Mouse (Mus musculus): ENCODE results near the gene Vmn1r188. TPM values are rescaled to one million over a fixed set of nuclear protein-coding genes. Genes with fewer than 3 reads are reported as not detected.
"Not testable (repeated sequence)": the region's sequence is repeated elsewhere in the genome, so short reads cannot be mapped to it uniquely, and the experiment has no call there.

The Vmn1r188 gene
- total RNA-seq (2021), result not detected
- long read RNA-seq, experiment 1, result 0 reads
- long read RNA-seq, experiment 2, result 0 reads

DNA sequence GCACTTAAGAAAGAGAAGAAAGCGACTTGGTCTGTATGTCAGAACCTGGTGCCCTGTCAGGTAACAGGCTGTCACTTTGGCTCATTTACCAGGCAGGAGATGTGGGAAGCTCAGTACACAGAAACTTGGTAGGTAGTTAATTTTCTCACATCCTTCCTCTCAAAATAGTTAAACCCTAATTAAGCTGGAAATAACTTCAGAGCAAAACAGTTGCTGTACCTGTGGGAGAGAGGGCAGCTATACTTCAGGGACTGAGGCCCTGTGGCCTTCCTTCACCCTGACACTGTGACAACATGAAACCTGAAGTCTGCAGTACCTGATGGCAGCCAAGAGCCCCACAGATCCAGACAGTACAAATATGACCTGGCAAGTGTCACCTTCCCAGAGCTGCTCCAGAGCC lies at the start of gene Vmn1r188:
Gene Vmn1r188, plus strand, starts transcription at position 301 of the 400 bp plus-strand sequence.
- not testable (repeated sequence) for DNase-seq (ENCODE audit: low spot score in 2 of 2)

DNA sequence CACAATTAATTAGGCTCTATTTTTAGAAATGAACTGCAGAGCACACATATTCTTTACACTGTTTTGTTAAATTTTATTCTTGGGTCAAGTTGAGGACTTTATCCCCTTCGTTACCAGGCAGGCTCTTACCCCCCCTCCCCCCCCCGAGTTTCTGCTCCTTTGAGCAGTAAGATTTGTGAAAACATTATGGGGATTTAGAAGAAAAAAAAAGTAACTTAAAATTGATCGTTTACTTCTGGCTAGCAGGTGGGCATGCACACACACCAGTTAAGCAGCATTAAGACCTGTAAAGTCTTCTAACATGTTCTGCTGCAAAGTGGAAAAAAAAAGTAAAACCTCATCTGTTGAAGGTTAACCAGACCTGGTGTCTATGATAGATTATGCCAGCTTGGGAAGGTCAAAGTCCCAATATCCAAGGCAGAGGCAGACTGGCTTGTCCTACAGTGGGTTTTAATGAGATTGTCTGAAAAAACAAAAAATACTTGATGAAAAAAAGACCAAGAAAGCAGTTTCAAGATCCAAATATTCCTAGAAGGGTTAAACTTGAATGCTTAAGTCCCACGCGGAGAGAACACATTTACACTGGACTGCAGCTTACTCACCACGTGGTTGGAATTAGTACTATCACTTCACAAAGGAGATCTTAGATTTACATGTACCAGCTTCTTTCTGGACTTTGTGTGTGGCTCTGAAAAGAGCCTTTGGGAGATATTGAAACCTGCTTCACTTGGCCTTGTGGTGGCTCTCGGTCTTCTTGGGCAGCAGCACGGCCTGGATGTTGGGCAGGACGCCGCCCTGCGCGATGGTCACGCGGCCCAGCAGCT lies 49.6 kb upstream of the Vmn1r188 start:
- DNase-seq (ENCODE audit: low spot score in 2 of 2), result no peak

DNA sequence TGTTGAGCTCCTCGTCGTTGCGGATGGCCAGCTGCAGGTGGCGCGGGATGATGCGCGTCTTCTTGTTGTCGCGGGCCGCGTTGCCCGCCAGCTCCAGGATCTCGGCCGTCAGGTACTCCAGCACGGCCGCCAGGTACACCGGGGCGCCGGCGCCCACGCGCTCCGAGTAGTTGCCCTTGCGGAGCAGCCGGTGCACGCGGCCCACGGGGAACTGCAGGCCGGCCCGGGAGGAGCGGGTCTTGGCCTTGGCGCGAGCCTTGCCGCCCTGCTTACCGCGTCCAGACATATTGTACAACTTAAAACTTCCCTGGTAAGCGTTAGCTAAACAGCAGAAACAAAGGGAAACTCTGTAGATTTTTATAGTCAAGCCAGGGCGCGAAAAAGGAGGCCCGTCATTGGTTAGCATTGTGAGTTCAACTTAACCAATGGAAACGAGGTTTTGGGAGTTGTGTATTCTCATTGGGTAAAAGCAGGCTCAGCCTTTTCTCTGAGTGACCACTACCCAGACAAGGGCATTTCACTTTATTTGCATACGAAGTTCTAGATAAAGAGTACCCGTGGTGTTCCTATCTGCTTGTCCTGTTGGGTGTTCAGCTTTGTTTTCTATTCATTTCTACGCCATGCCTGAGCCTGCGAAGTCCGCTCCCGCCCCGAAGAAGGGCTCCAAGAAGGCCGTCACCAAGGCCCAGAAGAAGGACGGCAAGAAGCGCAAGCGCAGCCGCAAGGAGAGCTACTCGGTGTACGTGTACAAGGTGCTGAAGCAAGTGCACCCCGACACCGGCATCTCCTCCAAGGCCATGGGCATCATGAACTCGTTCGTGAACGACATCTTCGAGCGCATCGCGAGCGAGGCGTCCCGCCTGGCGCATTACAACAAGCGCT lies 48.7 kb upstream of the Vmn1r188 start, which contains the start of the genes Hist1h2ah and Hist1h2bk:
Gene Hist1h2ah, minus strand, starts transcription at position 302 of the 882 bp plus-strand sequence.
Gene Hist1h2bk, plus strand, starts transcription at position 604 of the 882 bp plus-strand sequence.
- DNase-seq (ENCODE audit: low spot score in 2 of 2), result peak; percentile 49 to 60

DNA sequence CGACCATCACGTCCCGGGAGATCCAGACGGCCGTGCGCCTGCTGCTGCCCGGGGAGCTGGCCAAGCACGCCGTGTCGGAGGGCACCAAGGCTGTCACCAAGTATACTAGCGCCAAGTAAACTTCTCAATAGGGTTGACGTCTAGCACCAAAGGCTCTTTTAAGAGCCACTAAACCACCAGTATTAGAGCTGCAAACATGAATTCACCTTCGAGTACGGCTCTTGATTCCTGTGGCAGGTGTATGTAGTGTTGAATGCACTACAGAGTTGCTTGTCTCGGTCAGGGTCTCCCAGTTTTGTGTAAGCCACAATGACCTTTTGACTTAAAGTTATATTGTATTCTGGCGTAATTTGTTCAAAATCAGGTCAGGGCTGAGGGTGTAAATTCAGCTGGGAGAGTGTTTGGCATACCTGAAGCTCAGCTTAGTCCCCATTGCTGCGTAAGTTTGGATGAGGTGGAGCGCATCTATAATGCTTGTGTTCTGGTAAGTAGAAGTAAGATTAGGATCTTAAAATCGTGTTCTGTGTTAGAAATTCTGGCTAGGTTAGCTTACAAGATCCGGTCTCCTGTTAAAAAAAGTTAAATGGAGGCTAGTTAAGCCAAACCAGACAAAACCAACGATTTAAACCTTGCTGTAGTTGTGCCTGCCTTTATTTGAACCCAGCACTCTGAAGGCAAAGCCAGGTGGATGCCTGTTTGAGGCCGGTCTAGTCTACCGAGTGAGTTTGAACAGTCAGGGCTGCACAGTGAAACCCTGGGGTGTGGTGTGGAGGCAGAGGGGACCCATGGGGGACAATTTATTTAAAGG lies 47.9 kb upstream of the Vmn1r188 start:
- DNase-seq (ENCODE audit: low spot score in 2 of 2), result no peak

DNA sequence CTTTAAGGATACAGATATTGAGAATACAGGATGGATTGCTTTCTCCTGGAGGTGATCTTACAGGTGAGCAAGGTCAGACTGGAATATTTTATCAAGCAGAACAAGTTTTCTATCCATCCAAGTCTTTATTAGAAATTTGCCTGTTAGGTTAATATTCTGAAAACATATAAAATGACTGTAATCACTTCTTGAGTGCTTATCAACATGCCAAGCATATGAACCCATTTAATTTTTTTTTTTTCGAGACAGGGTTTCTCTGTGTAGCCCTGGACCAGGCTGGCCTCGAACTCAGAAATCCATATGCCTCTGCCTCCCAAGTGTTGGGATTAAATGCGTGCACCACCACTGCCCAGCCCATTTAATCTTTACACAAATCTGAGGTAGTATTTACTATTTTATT lies 47.3 kb upstream of the Vmn1r188 start:
- no peak for DNase-seq (ENCODE audit: low spot score in 2 of 2)

DNA sequence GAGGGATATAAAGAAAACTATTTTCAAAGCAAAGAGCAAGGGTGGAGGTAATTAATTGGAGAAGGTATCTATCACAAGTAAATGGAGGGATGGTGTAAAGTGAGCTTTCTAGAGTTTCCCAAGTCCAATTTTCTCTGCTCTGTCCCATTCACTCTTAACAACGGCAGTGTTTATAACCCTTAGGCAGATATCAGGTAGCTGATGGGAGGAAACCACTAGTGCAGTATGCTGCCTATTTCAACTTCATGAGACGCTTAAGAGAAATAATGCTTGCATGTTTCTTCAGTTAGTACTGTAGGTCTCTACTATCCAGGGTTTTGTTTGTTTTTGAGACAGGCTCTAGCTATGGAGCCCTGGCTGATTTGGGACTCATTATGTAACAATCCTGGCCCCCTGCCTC lies 46.8 kb upstream of the Vmn1r188 start:
- DNase-seq (ENCODE audit: low spot score in 2 of 2), result no peak

DNA sequence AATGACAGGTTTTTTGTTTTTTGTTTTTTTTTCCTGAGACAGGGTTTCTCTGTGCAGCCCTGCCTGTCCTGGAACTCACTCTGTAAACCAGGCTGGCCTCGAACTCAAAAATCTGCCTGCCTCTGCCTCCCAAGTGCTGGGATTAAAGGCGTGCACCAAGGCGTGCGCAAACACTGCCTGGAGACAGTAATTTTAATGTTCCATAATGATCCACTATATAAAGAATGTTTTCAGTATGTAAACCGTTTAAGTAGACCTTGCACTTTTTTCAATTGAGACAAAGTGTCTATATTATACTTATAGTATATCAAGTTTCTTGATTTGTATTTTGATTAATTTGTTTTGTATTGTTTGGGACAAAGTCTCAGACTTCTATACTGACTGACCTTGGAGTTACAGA lies 44.9 kb upstream of the Vmn1r188 start:
- DNase-seq (ENCODE audit: low spot score in 2 of 2), result no peak

DNA sequence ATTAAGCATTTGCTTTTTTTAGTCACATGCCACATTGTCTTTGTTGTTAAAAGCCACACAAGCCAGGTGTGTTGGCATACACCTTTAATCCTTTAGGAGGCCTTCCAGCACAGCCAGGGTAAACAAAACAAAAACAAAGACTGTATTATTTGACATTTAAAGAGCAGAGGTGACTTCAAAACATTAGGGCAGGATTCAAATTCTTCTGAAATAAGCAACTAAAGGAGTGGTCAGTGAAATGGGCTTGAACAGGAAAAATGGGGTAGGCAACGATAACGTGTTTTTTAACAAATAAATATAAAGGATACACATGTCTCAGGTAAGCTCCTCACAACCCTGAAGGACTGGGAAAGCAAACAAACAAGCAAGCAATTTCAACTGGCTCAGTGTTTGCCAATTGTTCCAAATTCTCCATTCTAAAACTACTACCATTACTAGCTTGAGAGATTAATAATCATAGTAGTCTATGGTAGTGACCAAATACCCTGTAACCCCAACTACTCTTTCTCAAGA lies 44.2 kb upstream of the Vmn1r188 start:
- no peak for DNase-seq (ENCODE audit: low spot score in 2 of 2)

DNA sequence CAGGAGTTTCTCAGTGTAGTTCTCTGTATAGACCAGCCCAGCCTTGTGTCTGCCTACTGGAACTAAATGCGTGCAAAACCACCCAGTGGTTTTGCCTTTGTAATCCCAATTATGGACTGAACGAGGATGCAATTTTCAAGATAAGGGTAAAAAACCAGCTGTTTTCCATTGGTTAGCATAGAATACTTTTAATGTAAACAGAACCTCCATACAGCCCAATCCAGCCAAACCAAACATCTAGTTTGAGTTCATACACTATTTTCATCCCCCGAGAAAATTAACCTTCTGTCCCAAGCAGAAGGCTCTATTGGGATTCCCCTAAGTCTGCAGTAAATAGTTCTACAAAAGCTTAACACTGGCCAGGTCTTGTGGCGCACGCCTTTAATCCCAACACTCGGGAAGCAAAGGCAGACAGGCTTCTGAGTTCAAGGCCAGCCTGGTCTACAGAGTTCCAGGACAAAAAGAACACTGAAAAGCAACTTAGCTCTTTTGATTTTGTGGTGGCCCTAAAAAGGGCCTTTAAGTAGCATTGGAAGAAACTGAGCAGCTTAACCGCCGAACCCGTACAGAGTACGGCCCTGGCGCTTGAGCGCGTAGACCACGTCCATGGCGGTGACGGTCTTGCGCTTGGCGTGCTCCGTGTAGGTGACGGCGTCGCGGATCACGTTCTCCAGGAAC lies 43.6 kb upstream of the Vmn1r188 start:
- DNase-seq (ENCODE audit: low spot score in 2 of 2), result no peak

DNA sequence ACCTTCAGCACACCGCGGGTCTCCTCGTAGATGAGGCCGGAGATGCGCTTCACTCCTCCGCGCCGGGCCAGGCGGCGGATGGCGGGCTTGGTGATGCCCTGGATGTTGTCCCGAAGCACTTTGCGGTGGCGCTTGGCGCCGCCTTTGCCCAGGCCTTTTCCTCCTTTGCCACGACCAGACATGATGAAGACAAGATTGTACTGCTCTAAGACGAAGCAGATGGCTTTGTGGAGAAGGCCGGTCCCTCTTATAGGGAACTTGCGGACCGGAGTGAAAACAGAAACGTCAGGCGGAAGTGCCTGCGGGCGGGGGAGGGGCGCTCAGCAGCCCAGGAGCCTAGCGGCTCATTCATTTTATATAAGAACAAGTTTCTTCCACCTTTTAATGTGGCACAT lies 43.1 kb upstream of the Vmn1r188 start, which contains the start of gene Hist1h4i:
Gene Hist1h4i, minus strand, starts transcription at position 221 of the 395 bp plus-strand sequence.
- DNase-seq (ENCODE audit: low spot score in 2 of 2), result peak; percentile 92 to 94

DNA sequence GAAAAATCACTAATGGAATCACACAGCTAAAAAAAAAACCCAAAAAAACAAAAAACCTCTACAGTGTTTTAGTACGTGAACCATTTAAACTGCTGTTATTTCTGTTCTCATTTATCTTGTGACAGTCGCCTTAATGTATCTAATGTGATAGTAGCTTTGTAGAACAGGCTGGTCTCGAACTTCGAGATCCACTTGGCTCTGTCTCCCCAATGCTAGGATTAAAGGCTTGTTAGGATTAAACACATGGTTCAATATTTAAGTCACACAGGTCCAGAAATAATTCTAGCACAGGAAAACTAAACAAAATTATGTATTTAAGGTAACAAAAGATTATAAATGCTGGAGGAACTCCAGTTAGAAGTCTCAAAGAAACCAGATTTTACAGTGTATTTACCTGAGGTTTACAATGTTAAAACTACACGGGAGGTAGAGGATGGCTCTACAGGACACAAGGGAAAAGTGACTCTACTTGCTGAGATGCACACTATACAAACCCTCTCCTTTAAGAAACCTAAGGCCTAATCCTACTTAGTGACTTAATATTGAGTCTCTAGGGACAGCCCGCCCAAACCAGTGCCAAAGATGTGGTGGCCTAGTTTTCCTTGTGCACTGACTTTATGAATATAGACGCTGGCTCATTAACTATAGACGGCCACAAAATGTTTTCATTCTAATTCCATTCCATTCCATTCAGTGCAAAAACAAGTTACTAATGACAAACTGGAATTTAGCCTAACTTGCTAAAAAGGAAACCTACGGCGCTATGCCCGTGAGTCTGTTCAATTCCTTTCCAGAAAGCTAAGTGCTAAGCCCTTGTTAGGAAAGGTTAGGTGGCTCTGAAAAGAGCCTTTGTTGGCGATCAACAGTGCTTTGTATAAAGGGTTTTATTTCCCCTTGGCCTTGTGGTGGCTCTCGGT lies 42.3 kb upstream of the Vmn1r188 start:
- no peak for DNase-seq (ENCODE audit: low spot score in 2 of 2)

DNA sequence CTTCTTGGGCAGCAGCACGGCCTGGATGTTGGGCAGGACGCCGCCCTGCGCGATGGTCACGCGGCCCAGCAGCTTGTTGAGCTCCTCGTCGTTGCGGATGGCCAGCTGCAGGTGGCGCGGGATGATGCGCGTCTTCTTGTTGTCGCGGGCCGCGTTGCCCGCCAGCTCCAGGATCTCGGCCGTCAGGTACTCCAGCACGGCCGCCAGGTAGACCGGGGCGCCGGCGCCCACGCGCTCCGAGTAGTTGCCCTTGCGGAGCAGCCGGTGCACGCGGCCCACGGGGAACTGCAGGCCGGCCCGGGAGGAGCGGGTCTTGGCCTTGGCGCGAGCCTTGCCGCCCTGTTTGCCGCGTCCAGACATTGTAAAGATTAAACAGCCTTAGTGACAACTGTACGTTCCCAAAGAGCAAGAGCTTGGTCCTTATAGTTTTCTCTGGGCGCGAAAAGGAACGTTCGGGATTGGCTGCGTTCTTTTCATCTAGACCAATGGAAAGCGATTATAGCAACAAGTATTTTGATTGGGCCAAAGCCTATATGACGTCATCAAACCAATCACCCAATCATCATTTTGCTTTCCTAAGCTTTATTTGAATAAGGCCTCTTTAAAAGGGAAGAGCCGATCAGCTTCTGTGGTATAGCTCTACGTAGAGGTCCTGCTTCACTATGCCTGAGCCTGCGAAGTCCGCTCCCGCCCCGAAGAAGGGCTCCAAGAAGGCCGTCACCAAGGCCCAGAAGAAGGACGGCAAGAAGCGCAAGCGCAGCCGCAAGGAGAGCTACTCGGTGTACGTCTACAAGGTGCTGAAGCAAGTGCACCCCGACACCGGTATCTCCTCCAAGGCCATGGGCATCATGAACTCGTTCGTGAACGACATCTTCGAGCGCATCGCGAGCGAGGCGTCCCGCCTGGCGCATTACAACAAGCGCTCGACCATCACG lies 41.4 kb upstream of the Vmn1r188 start, which contains the start of the genes Hist1h2ag and Hist1h2bj:
Gene Hist1h2ag, minus strand, starts transcription at position 377 of the 935 bp plus-strand sequence.
Gene Hist1h2bj, plus strand, starts transcription at position 647 of the 935 bp plus-strand sequence.
- peak; percentile 64 to 80 for DNase-seq (ENCODE audit: low spot score in 2 of 2)

DNA sequence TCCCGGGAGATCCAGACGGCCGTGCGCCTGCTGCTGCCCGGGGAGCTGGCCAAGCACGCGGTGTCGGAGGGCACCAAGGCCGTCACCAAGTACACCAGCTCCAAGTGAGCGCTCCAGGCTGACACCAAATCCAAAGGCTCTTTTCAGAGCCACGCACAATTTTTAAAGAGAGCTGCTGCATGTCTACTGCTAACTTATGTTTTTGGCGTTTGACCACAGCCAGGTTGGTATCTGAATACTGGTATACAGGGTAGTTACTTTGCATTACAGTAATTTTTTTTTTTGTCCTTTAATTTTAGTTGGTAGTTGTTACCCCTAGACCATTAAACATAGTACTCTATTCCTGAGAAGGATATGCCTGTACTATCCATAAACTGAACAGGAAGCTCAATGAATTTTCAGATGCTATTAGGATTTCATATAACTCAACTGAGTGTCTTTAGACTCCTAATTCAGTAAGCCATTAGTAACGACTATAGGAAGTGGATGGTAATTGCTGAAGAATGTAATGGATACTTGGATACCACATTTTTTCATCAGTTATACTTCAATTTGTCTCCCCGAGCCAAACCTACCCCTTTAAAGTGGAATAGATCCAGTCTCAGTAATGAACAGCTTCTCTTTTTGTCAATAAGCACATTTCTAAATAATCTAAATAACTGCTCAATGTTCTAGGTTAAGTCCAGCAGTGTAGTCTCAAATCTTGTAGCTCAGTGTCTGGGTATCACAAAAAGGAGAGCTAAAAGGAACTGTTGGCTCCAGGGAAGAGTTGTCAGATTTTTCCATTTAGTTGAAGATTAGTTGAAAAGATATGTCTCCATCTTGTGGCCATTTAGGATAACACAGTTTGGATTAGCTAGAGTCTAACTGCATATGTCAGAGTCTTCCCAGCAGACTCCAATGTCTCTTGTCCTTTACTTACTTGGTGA lies 40.5 kb upstream of the Vmn1r188 start:
- no peak for DNase-seq (ENCODE audit: low spot score in 2 of 2)

DNA sequence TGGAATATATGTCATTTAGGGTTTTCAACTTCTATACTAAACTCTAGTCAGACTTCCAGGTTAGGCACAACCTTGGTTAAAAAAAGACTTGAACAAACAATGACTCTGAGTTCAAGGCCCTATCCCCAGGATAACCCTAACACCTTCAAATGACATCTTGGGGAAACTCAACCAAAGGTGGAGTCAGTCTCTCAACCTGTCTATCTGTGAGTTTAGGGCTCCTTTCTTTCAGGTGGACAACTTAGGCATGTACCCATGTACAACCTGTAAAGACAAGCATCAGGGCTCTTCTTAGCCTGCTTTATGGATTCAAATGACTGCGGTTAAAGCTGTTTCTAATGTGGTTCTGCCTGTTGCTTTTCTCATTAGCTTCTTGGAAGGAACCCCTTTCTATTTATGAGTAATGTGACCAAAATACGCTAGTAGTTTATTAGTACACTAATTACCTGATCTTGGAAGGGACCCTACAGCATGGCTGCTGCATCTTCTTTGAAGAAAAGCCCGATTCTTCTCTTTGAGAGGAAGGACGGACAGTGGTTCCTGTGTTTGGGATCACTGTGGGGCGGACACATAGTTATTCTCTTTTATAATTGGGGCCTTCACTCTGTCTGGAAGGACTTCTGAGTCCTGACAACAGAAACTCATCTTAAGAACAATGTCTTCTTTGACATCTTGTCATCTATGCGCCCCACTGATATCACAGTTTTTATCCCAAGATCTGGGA lies 39.6 kb upstream of the Vmn1r188 start:
- DNase-seq (ENCODE audit: low spot score in 2 of 2), result no peak

DNA sequence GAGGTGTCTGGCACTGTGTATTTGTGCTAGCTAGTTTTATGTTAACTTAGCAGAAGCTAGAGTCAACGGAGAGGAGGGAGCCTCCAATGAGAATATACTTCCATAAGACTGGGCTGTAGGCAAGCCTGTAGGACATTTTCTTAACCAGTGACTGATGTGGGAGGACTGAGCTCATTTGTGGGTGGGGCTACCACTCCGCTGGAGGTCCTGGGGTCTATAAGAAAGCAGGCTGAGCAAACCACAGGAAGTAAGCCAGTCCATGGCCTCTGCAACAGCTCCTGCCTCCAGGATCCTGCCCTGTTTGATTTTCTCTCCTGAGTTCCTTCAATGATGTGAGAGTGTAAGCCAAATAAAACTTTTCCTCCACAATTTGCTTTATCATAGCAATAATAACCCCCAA lies 38.9 kb upstream of the Vmn1r188 start:
- no peak for DNase-seq (ENCODE audit: low spot score in 2 of 2)

DNA sequence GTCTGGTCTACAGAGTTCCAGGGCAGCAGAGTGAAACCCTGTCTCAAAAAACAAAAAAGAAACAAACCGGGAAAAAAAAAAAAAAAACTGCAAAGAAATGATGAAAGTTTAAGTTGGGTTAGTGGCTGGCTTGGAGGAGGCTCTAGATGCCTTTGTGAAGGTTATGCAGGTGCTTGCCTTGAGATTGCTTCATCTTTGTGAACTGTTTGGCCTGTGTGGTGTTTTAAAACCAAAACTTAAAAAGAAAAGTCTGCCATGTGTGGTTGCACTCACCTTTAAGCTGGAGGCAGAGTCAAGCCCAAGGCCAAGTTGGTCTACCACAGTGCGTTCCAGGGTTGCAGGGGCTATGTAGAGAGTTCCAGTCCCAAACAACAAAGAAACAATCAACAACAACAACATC lies 35.2 kb upstream of the Vmn1r188 start:
- DNase-seq (ENCODE audit: low spot score in 2 of 2), result no peak

All from adrenal gland, adult 18-20 months (tissue).